Mouse (Mus musculus): Measurements from ENCODE around the gene Hc. TPM values are rescaled to one million over a fixed set of nuclear protein-coding genes. Genes with fewer than 3 reads are reported as not detected.

Gene Hc
- polyA plus RNA-seq, 1 experiment from 2014 or later, result 0.38 TPM

DNA sequence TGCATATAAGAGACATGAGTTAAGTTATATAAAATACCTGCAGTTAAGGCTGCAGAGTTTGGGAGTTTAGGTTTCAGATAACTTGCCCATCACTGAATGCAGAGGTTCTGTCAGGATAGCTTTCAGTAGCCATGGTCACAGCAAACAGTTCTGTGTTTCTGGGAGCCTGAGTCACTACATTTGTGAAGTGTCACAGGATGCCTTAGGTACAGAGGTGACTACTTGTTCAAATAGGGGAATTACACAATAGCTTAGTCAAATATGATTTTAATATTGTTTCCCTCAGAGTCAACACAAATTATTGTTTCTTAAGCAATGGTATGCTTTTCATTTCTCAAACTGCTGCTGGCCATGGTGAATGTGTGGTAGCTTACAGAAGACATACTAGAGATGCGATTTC is 7.9 kb upstream of the Hc start:
- Histone ChIP-seq H3K4me3 (ENCODE audit: low read depth, low read length) (no peak overlapping the region), H3K27ac (replicated peaks; ENCODE audit: low read depth, low read length) (no peak overlapping the region), H3K36me3 (replicated peaks; ENCODE audit: control insufficient read depth, insufficient read depth, low read depth, low read length) (no peaks in the 10 kb centered on the region), H3K9ac (replicated peaks; ENCODE audit: low read length) (no peak overlapping the region), H3K4me2 (ENCODE audit: low read depth, low read length) (no peak overlapping the region), H3K9me3 (replicated peaks; ENCODE audit: control insufficient read depth, low read length) (no peaks in the 10 kb centered on the region), H3K4me1 (ENCODE audit: control insufficient read depth, insufficient read depth, low read length) (no peaks in the 10 kb centered on the region), H3K27me3 (ENCODE audit: control insufficient read depth, insufficient read depth, low read length) (no peaks in the 10 kb centered on the region)
- DNase-seq (ENCODE audit: low spot score), result no peak
- ATAC-seq (replicated peaks; ENCODE audit: insufficient number of reproducible peaks, low FRiP score, low TSS enrichment, low read depth), result no peak
- WGBS, result 82% methylated on average over 1 of the region's 1 CpGs

DNA sequence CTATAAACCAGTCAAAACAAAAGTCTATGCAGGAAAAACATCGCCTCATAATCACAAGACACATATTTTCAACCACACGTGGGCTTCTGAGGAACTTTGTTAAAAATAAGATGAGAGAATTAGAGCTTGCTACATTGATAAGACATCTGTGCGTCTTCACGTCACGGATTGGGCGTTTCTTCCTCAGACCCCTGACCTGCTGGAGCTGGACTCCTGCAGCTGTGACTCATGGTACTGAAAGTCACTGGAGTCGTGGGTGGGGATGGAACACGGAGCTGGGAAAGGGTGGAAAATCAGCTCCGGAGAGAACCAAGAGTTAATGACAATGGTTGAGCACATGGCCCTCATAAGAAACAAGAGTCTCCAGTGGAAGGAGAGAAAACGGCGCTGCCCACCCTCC is 5.9 kb upstream of the Hc start:
- H3K9ac ChIP-seq (replicated peaks; ENCODE audit: low read length), result no peak overlapping the region
- no peak overlapping the region for H3K4me2 ChIP-seq (ENCODE audit: low read depth, low read length)
- ATAC-seq (replicated peaks; ENCODE audit: insufficient number of reproducible peaks, low FRiP score, low TSS enrichment, low read depth) (no peak), DNase-seq (ENCODE audit: low spot score) (no peak)
- H3K27me3 ChIP-seq (ENCODE audit: control insufficient read depth, insufficient read depth, low read length), result no peaks in the 10 kb centered on the region
- no peak overlapping the region for H3K4me3 ChIP-seq (ENCODE audit: low read depth, low read length)
- 84% methylated on average over 11 of the region's 11 CpGs for WGBS
- no peaks in the 10 kb centered on the region for H3K36me3 ChIP-seq (replicated peaks; ENCODE audit: control insufficient read depth, insufficient read depth, low read depth, low read length)
- no peaks in the 10 kb centered on the region for H3K9me3 ChIP-seq (replicated peaks; ENCODE audit: control insufficient read depth, low read length)
- no peak overlapping the region for H3K27ac ChIP-seq (replicated peaks; ENCODE audit: low read depth, low read length)
- no peaks in the 10 kb centered on the region for H3K4me1 ChIP-seq (ENCODE audit: control insufficient read depth, insufficient read depth, low read length)

DNA sequence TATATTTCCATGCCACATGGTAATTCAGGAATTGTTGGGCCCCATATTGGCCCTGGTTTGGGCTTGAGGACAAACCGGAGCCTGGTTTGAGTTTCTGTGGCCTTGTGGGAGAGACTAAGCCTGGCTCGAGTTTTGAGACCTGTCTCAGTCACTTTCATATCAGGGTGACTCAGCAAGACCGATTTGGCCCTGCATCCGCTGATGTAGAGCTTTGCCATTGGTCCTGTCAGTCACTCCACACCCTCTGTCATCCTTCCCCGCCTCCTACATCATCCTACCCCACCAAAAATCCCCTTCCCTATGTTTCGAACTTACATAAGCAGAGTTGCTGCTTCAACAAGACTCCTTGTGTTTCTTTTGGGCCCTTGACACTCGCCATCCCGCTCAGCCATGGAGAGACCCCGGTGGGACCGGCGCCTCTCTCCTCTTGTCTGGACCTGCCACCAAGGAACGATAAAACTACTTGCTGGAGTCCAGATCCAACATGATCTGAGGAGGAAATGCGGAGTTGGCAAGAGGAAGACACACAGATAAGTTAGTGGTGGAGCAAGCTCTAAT is 5.4 kb upstream of the Hc start:
- H3K4me3 ChIP-seq (ENCODE audit: low read depth, low read length), result no peak overlapping the region
- ATAC-seq (replicated peaks; ENCODE audit: insufficient number of reproducible peaks, low FRiP score, low TSS enrichment, low read depth) (no peak), DNase-seq (ENCODE audit: low spot score) (no peak)
- no peak overlapping the region for H3K9ac ChIP-seq (replicated peaks; ENCODE audit: low read length)
- no peaks in the 10 kb centered on the region for H3K36me3 ChIP-seq (replicated peaks; ENCODE audit: control insufficient read depth, insufficient read depth, low read depth, low read length)
- no peak overlapping the region for H3K4me2 ChIP-seq (ENCODE audit: low read depth, low read length)
- H3K4me1 ChIP-seq (ENCODE audit: control insufficient read depth, insufficient read depth, low read length), result no peaks in the 10 kb centered on the region
- H3K27me3 ChIP-seq (ENCODE audit: control insufficient read depth, insufficient read depth, low read length), result no peaks in the 10 kb centered on the region
- no peak overlapping the region for H3K27ac ChIP-seq (replicated peaks; ENCODE audit: low read depth, low read length)
- no peaks in the 10 kb centered on the region for H3K9me3 ChIP-seq (replicated peaks; ENCODE audit: control insufficient read depth, low read length)
- 93% methylated on average over 13 of the region's 13 CpGs for WGBS

DNA sequence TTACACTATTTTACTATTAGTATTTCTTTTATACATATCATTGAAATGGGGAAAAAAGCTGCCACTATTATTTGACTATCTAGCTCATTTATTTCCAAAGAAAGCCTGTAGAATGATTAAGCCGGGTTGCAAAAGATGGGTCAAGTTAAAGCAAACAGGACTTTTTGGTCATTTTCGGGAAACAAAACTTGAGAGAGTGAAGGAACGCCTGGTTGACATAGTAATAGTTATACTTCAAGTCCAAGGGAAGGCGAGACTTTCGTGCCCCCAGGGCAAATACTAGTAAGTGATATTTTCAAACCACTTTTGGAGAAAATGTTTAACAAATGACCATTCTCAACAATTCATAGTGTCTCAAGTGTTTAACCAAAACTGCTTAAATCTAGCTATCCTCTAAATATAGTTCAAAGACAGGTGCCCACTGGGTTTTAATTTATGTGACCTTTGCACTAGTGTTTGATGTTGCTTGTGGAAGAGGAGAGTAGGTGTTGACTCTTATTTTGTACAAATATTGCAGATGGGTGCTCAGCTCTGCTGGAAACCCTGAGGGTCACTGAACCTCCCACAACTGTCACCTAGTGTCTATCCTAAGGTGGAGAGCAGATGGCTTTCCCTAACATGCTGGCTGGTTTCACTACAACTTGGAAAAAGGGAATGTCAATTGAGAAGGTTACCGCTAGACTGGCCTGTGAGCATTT is 2.2 kb upstream of the Hc start:
- Histone ChIP-seq H3K36me3 (replicated peaks; ENCODE audit: control insufficient read depth, insufficient read depth, low read depth, low read length) (no peaks in the 10 kb centered on the region), H3K9me3 (replicated peaks; ENCODE audit: control insufficient read depth, low read length) (no peaks in the 10 kb centered on the region), H3K4me2 (ENCODE audit: low read depth, low read length) (no peak overlapping the region), H3K9ac (replicated peaks; ENCODE audit: low read length) (no peak overlapping the region), H3K4me3 (ENCODE audit: low read depth, low read length) (no peak overlapping the region), H3K27me3 (ENCODE audit: control insufficient read depth, insufficient read depth, low read length) (no peaks in the 10 kb centered on the region), H3K4me1 (ENCODE audit: control insufficient read depth, insufficient read depth, low read length) (no peaks in the 10 kb centered on the region), H3K27ac (replicated peaks; ENCODE audit: low read depth, low read length) (no peak overlapping the region)
- DNase-seq (ENCODE audit: low spot score) (no peak), ATAC-seq (replicated peaks; ENCODE audit: insufficient number of reproducible peaks, low FRiP score, low TSS enrichment, low read depth) (no peak)
- WGBS, result 80% methylated on average over 6 of the region's 6 CpGs

DNA sequence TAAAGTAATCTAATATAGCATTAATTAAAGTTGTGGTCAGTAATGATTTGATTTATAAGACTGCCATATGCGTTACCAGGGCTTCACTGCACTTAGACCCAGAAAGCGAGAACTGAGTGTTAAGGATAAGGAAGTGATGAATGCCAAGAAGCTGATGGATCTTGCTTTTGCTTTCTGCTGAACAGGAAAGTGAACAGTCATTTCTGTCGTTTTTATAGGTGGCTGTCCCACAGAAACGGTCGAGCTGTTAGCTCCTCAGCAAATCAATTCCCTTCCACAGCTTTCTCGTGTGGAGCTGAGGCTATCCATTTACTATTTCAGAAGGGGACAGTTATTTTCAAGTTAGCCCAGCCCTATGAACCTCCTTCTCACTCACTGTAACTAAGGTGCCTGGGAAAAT is 341 bp downstream of the Hc start:
- ATAC-seq (replicated peaks; ENCODE audit: insufficient number of reproducible peaks, low FRiP score, low TSS enrichment, low read depth), result no peak
- no peaks in the 10 kb centered on the region for H3K27me3 ChIP-seq (ENCODE audit: control insufficient read depth, insufficient read depth, low read length)
- no peaks in the 10 kb centered on the region for H3K36me3 ChIP-seq (replicated peaks; ENCODE audit: control insufficient read depth, insufficient read depth, low read depth, low read length)
- H3K27ac ChIP-seq (replicated peaks; ENCODE audit: low read depth, low read length), result no peak overlapping the region
- no peaks in the 10 kb centered on the region for H3K9me3 ChIP-seq (replicated peaks; ENCODE audit: control insufficient read depth, low read length)
- no peaks in the 10 kb centered on the region for H3K4me1 ChIP-seq (ENCODE audit: control insufficient read depth, insufficient read depth, low read length)
- no peak overlapping the region for H3K4me3 ChIP-seq (ENCODE audit: low read depth, low read length)
- no peak for DNase-seq (ENCODE audit: low spot score)
- no peak overlapping the region for H3K9ac ChIP-seq (replicated peaks; ENCODE audit: low read length)
- WGBS, result 81% methylated on average over 6 of the region's 6 CpGs
- no peak overlapping the region for H3K4me2 ChIP-seq (ENCODE audit: low read depth, low read length)

DNA sequence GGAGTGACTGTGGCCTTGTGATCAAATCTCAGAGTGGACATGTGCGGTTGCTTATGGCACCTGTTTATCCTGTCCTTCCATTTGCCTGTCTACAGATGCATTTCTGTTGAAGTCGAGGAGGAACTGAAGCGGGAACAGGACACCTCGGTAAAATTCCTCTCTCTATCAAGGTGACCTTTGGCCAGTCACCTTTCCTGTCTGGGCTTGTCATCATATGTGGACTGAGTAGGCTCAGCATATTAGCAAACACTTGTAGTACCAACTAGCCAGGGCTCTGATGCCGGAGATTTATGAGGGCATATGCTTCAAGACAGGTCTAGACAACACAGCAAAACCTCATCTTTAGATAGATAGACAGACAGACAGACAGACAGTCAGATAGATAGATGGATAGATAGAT is 982 bp downstream of the Hc start:
- H3K9ac ChIP-seq (replicated peaks; ENCODE audit: low read length), result no peak overlapping the region
- no peak overlapping the region for H3K27ac ChIP-seq (replicated peaks; ENCODE audit: low read depth, low read length)
- DNase-seq (ENCODE audit: low spot score) (no peak), ATAC-seq (replicated peaks; ENCODE audit: insufficient number of reproducible peaks, low FRiP score, low TSS enrichment, low read depth) (no peak)
- 89% methylated on average over 5 of the region's 5 CpGs for WGBS
- H3K4me3 ChIP-seq (ENCODE audit: low read depth, low read length), result no peak overlapping the region
- H3K4me2 ChIP-seq (ENCODE audit: low read depth, low read length), result no peak overlapping the region
- no peaks in the 10 kb centered on the region for H3K36me3 ChIP-seq (replicated peaks; ENCODE audit: control insufficient read depth, insufficient read depth, low read depth, low read length)
- H3K4me1 ChIP-seq (ENCODE audit: control insufficient read depth, insufficient read depth, low read length), result no peaks in the 10 kb centered on the region
- H3K27me3 ChIP-seq (ENCODE audit: control insufficient read depth, insufficient read depth, low read length), result no peaks in the 10 kb centered on the region
- H3K9me3 ChIP-seq (replicated peaks; ENCODE audit: control insufficient read depth, low read length), result no peaks in the 10 kb centered on the region

DNA sequence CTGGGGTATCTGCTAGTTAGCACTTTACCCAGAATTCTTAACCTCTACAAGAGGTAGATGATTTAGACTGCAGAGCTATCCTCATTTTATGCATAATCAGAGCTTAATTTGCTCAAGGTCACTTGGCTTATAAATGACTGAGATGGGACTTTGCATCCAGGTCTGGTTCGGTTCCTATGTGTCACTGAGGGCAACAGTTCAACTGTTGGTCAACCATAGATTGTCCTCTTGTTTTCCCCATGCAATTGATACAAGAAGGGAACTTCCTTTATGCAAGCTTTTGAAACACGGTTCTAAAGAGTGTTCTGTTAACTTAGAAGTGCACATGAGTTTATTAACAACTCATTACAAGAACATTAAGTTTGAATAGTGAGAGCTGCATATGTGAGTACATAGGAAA is 2.9 kb downstream of the Hc start:
- H3K36me3 ChIP-seq (replicated peaks; ENCODE audit: control insufficient read depth, insufficient read depth, low read depth, low read length), result no peaks in the 10 kb centered on the region
- no peak overlapping the region for H3K27ac ChIP-seq (replicated peaks; ENCODE audit: low read depth, low read length)
- no peak overlapping the region for H3K4me2 ChIP-seq (ENCODE audit: low read depth, low read length)
- no peak overlapping the region for H3K4me3 ChIP-seq (ENCODE audit: low read depth, low read length)
- DNase-seq (ENCODE audit: low spot score), result no peak
- H3K9ac ChIP-seq (replicated peaks; ENCODE audit: low read length), result no peak overlapping the region
- no peaks in the 10 kb centered on the region for H3K9me3 ChIP-seq (replicated peaks; ENCODE audit: control insufficient read depth, low read length)
- no peaks in the 10 kb centered on the region for H3K27me3 ChIP-seq (ENCODE audit: control insufficient read depth, insufficient read depth, low read length)
- H3K4me1 ChIP-seq (ENCODE audit: control insufficient read depth, insufficient read depth, low read length), result no peaks in the 10 kb centered on the region
- WGBS, result 78% methylated on average over 2 of the region's 2 CpGs
- ATAC-seq (replicated peaks; ENCODE audit: insufficient number of reproducible peaks, low FRiP score, low TSS enrichment, low read depth), result no peak

DNA sequence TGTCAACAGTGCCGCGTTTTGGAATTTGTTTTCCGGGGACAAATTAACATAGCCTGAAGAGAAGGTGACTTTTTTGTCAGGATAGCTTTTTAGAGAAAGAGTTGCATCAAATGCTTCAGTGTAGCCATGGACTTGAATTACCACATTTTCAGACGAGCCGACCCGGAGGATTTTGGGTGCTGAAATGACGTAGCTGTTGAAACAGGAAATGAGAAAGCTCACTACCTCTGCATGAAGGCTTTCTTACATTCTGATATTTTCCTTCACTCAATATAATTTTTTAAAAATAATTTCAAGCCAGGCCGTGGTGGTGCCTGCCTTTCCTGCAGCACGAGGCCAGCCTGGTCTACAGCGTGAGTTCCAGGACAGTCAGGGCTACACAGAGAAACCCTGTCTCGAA is 4.0 kb downstream of the Hc start:
- H3K27ac ChIP-seq (replicated peaks; ENCODE audit: low read depth, low read length), result no peak overlapping the region
- no peak for ATAC-seq (replicated peaks; ENCODE audit: insufficient number of reproducible peaks, low FRiP score, low TSS enrichment, low read depth)
- H3K27me3 ChIP-seq (ENCODE audit: control insufficient read depth, insufficient read depth, low read length), result no peaks in the 10 kb centered on the region
- H3K4me3 ChIP-seq (ENCODE audit: low read depth, low read length), result no peak overlapping the region
- 89% methylated on average over 11 of the region's 11 CpGs for WGBS
- no peaks in the 10 kb centered on the region for H3K36me3 ChIP-seq (replicated peaks; ENCODE audit: control insufficient read depth, insufficient read depth, low read depth, low read length)
- DNase-seq (ENCODE audit: low spot score), result no peak
- H3K9ac ChIP-seq (replicated peaks; ENCODE audit: low read length), result no peak overlapping the region
- H3K4me2 ChIP-seq (ENCODE audit: low read depth, low read length), result no peak overlapping the region
- H3K9me3 ChIP-seq (replicated peaks; ENCODE audit: control insufficient read depth, low read length), result no peaks in the 10 kb centered on the region
- no peaks in the 10 kb centered on the region for H3K4me1 ChIP-seq (ENCODE audit: control insufficient read depth, insufficient read depth, low read length)

Data from embryonic facial prominence, embryonic 11.5 days (tissue).